Mouse (Mus musculus): ENCODE measurements around the gene Stk39. TPM values are rescaled to one million over a fixed set of nuclear protein-coding genes. Genes with fewer than 3 reads are reported as not detected.

The Stk39 gene
- polyA plus RNA-seq, 1 experiment from 2014 or later, result 29.0 TPM

DNA sequence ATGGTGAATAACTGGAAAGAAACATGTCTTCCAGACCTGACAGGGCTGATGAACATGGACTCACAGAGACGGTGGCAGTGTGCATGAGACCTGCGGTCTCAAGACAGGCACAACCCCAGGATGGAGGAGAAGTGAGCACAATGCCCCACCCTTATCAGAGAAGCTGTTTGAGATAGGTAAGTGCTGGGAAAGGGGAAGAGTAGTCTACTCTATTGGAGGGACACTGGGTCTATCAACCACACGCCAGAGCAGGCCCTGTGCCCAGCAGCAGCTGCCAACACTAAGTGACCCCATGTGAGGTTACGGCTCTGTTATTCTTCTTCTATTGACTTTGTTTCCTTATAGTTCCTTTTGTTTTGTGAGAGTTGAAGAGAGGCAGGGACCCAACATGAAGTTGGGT, 202.4 kb downstream of the Stk39 start:
- Histone ChIP-seq H3K4me3 (replicated peaks; ENCODE audit: low read depth, low read length) (no peak overlapping the region), H3K27ac (no peak overlapping the region), H3K4me1 (replicated peaks; ENCODE audit: insufficient read depth, low read length) (no peaks in the 10 kb centered on the region), H3K36me3 (ENCODE audit: insufficient read depth, low read length) (no peaks in the 10 kb centered on the region), H3K27me3 (ENCODE audit: insufficient read depth, low read length) (no peaks in the 10 kb centered on the region), H3K9ac (ENCODE audit: low read depth, low read length) (no peak overlapping the region), H3K4me2 (ENCODE audit: low read length) (no peak overlapping the region), H3K9me3 (replicated peaks; ENCODE audit: low read length) (no peaks in the 10 kb centered on the region)
- no peak for ATAC-seq (replicated peaks; ENCODE audit: low FRiP score, low read depth)
- 92% methylated on average over 4 of the region's 4 CpGs for WGBS
- TF ChIP-seq CTCF (IDR thresholded peaks at IDR 0.05; ENCODE audit: low read depth), result no peak
- DNase-seq (ENCODE audit: low spot score), result no peak

DNA sequence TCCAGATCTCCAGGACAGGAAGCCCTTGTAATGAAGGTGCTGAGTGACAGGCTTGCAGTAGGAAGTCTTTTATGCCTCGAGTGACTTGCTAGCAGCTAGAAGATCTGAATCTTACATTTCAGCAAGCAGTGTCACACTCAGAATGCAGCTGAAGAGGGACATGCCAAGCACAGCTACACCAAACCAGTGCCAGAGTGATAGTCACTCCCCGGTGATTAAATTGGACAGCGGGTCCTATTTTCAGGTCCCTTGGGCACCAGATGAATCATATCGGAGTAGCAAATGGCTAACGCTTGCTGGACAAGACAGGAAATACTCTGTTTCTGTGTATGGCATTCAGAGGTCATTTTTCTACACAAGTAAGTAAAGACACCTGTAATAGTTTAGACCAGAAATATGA, 207.2 kb downstream of the Stk39 start:
- Histone ChIP-seq H3K27ac (no peak overlapping the region), H3K9ac (ENCODE audit: low read depth, low read length) (no peak overlapping the region), H3K27me3 (ENCODE audit: insufficient read depth, low read length) (no peaks in the 10 kb centered on the region), H3K4me2 (ENCODE audit: low read length) (no peak overlapping the region), H3K4me1 (replicated peaks; ENCODE audit: insufficient read depth, low read length) (no peaks in the 10 kb centered on the region), H3K9me3 (replicated peaks; ENCODE audit: low read length) (no peaks in the 10 kb centered on the region), H3K4me3 (replicated peaks; ENCODE audit: low read depth, low read length) (no peak overlapping the region), H3K36me3 (ENCODE audit: insufficient read depth, low read length) (0 out of 2 replicates have a peak, but pooled peaks cover 5% of the 10 kb centered on the region)
- DNase-seq (ENCODE audit: low spot score) (no peak), ATAC-seq (replicated peaks; ENCODE audit: low FRiP score, low read depth) (no peak)
- TF ChIP-seq CTCF (IDR thresholded peaks at IDR 0.05; ENCODE audit: low read depth), result no peak
- WGBS, result 83% methylated on average over 5 of the region's 5 CpGs

DNA sequence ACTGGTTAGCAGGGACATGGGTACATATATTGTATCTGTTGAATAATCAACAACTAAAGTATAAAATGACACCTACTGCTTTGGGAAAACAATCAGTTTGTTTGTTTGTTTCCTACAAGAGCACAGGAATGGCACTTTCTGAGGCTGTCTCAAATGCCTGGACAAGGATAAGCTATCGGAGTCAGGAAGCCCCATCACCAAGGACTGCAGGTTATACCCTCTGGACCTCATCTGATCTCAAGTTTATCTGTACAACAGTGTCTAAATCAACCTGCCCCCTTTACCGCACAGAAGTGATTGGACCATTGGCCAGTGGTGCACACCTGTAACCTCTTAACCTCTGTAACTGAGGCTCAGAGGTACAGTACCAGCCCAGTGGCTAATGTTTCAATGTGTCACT, 211.2 kb downstream of the Stk39 start:
- Histone ChIP-seq H3K9me3 (replicated peaks; ENCODE audit: low read length) (no peaks in the 10 kb centered on the region), H3K4me3 (replicated peaks; ENCODE audit: low read depth, low read length) (no peak overlapping the region), H3K27me3 (ENCODE audit: insufficient read depth, low read length) (no peaks in the 10 kb centered on the region), H3K4me2 (ENCODE audit: low read length) (no peak overlapping the region), H3K36me3 (ENCODE audit: insufficient read depth, low read length) (peaks cover 8% of the 10 kb centered on the region; the same call in 1 of the 2 replicates), H3K9ac (ENCODE audit: low read depth, low read length) (no peak overlapping the region), H3K27ac (no peak overlapping the region), H3K4me1 (replicated peaks; ENCODE audit: insufficient read depth, low read length) (no peaks in the 10 kb centered on the region)
- DNase-seq (ENCODE audit: low spot score) (no peak), ATAC-seq (replicated peaks; ENCODE audit: low FRiP score, low read depth) (no peak)
- WGBS, result 78% methylated on average over 2 of the region's 2 CpGs
- no peak for TF ChIP-seq CTCF (IDR thresholded peaks at IDR 0.05; ENCODE audit: low read depth)

DNA sequence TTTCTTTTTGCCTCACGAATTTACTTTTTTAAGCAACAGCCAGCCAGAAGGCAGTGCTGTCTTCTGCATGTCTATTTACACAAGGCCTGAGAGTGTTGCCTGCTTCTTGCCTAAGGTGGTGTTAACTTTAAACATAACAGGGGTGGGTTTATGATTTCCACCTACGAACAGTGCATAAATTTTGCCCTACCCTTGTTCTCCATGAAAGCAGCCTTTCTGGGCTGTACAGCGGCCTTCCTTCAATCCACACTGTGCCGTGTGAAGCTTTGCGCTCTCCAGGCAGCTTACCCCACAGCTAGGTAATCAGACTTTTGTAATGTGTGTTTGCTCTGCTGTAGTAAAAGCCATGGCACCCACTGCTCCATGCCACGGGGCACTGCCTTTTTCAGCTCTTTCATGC, 214.5 kb downstream of the Stk39 start:
- no peak for TF ChIP-seq CTCF (IDR thresholded peaks at IDR 0.05; ENCODE audit: low read depth)
- no peak overlapping the region for H3K4me2 ChIP-seq (ENCODE audit: low read length)
- H3K27ac ChIP-seq, result no peak overlapping the region
- H3K36me3 ChIP-seq (ENCODE audit: insufficient read depth, low read length), result peaks cover 8% of the 10 kb centered on the region; the same call in 1 of the 2 replicates
- WGBS, result 79% methylated on average over 6 of the region's 6 CpGs
- H3K9ac ChIP-seq (ENCODE audit: low read depth, low read length), result no peak overlapping the region
- H3K9me3 ChIP-seq (replicated peaks; ENCODE audit: low read length), result no peaks in the 10 kb centered on the region
- H3K27me3 ChIP-seq (ENCODE audit: insufficient read depth, low read length), result no peaks in the 10 kb centered on the region
- DNase-seq (ENCODE audit: low spot score), result no peak
- no peak overlapping the region for H3K4me3 ChIP-seq (replicated peaks; ENCODE audit: low read depth, low read length)
- no peak for ATAC-seq (replicated peaks; ENCODE audit: low FRiP score, low read depth)
- no peaks in the 10 kb centered on the region for H3K4me1 ChIP-seq (replicated peaks; ENCODE audit: insufficient read depth, low read length)

DNA sequence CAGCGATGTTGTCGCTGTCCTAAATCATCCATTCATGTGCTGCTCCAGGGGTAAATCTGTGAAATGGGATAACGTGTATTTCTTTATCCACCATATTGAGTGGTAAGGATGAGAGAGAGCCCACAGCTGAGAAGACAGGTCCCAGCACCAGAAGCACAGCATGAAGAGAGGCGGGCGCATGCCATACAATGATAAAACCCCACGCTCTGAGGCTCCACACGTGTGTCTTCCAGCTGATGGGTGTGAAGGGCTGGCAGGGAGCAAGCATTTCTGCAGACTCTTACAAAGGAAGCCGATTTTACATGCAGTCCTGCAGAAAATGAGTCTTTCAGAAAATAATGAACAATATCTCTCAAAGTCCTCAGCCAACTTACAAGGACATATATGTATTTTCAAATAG, 215.6 kb downstream of the Stk39 start:
- Histone ChIP-seq H3K9ac (ENCODE audit: low read depth, low read length) (no peak overlapping the region), H3K9me3 (replicated peaks; ENCODE audit: low read length) (no peaks in the 10 kb centered on the region), H3K36me3 (ENCODE audit: insufficient read depth, low read length) (peaks cover 8% of the 10 kb centered on the region; the same call in 1 of the 2 replicates), H3K4me1 (replicated peaks; ENCODE audit: insufficient read depth, low read length) (no peaks in the 10 kb centered on the region), H3K27me3 (ENCODE audit: insufficient read depth, low read length) (no peaks in the 10 kb centered on the region), H3K4me2 (ENCODE audit: low read length) (no peak overlapping the region), H3K4me3 (replicated peaks; ENCODE audit: low read depth, low read length) (no peak overlapping the region), H3K27ac (no peak overlapping the region)
- no peak for TF ChIP-seq CTCF (IDR thresholded peaks at IDR 0.05; ENCODE audit: low read depth)
- ATAC-seq (replicated peaks; ENCODE audit: low FRiP score, low read depth) (no peak), DNase-seq (ENCODE audit: low spot score) (no peak)
- 94% methylated on average over 8 of the region's 8 CpGs for WGBS

DNA sequence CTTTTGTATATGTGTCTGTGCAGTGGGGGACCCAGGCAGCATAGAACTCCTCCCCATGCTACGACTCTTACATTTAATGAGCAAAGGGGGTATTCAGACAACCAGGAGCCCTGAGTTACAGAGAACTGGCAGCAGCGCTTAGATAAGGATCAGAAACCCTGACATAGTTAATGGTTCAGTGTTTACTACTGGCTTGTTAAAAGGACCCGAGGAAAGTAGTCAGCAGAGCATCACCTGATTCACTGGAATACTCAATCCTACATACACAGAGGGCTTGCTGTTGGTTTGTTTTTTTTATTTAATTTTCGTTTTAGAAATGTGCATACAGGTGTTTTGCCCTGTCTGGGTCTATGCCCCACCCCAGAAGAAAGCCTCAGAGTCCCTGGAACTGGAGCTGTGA, 217.3 kb downstream of the Stk39 start:
- no peak for ATAC-seq (replicated peaks; ENCODE audit: low FRiP score, low read depth)
- peaks cover 3% of the 10 kb centered on the region; the same call in 1 of the 2 replicates for H3K36me3 ChIP-seq (ENCODE audit: insufficient read depth, low read length)
- DNase-seq (ENCODE audit: low spot score), result no peak
- no peak for TF ChIP-seq CTCF (IDR thresholded peaks at IDR 0.05; ENCODE audit: low read depth)
- H3K4me3 ChIP-seq (replicated peaks; ENCODE audit: low read depth, low read length), result no peak overlapping the region
- no peak overlapping the region for H3K27ac ChIP-seq
- H3K9me3 ChIP-seq (replicated peaks; ENCODE audit: low read length), result no peaks in the 10 kb centered on the region
- no peaks in the 10 kb centered on the region for H3K27me3 ChIP-seq (ENCODE audit: insufficient read depth, low read length)
- WGBS, result 48% methylated on average over 4 of the region's 4 CpGs
- no peaks in the 10 kb centered on the region for H3K4me1 ChIP-seq (replicated peaks; ENCODE audit: insufficient read depth, low read length)
- H3K4me2 ChIP-seq (ENCODE audit: low read length), result no peak overlapping the region
- no peak overlapping the region; the same call in 1 of the 2 replicates for H3K9ac ChIP-seq (ENCODE audit: low read depth, low read length)

DNA sequence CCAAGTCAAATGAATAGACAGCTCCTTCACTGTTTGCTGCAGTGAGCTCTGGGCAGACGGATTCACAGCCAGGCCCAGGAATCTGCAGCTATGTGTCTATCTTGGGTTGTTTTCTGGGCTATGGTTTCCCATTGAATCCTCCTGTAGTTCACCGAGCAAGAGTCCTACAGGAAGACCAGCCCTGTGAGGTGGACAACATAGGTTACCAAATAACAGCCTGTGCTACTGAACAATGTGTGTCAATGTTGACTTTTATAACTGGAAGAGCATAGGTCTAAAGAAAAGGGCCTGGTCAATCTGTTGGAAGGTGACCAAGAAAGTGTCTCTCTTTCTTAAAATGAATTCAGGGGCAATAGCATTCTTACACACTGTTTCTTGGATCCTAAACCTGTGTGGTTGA, 218.8 kb downstream of the Stk39 start:
- H3K27me3 ChIP-seq (ENCODE audit: insufficient read depth, low read length), result no peaks in the 10 kb centered on the region
- ATAC-seq (replicated peaks; ENCODE audit: low FRiP score, low read depth) (no peak), DNase-seq (ENCODE audit: low spot score) (no peak)
- H3K4me3 ChIP-seq (replicated peaks; ENCODE audit: low read depth, low read length), result no peak overlapping the region
- H3K36me3 ChIP-seq (ENCODE audit: insufficient read depth, low read length), result no peaks in the 10 kb centered on the region; the same call in 1 of the 2 replicates
- H3K4me1 ChIP-seq (replicated peaks; ENCODE audit: insufficient read depth, low read length), result no peaks in the 10 kb centered on the region
- no peak overlapping the region for H3K9ac ChIP-seq (ENCODE audit: low read depth, low read length)
- no peak overlapping the region for H3K27ac ChIP-seq
- no peak overlapping the region for H3K4me2 ChIP-seq (ENCODE audit: low read length)
- H3K9me3 ChIP-seq (replicated peaks; ENCODE audit: low read length), result no peaks in the 10 kb centered on the region
- no peak for TF ChIP-seq CTCF (IDR thresholded peaks at IDR 0.05; ENCODE audit: low read depth)
- 84% methylated on average over 2 of the region's 2 CpGs for whole genome bisulfite sequencing

All from kidney, postnatal 0 days (tissue).